Comparison of ENCODE assay signal across 8 mouse cellular contexts in the genomic region with DNA sequence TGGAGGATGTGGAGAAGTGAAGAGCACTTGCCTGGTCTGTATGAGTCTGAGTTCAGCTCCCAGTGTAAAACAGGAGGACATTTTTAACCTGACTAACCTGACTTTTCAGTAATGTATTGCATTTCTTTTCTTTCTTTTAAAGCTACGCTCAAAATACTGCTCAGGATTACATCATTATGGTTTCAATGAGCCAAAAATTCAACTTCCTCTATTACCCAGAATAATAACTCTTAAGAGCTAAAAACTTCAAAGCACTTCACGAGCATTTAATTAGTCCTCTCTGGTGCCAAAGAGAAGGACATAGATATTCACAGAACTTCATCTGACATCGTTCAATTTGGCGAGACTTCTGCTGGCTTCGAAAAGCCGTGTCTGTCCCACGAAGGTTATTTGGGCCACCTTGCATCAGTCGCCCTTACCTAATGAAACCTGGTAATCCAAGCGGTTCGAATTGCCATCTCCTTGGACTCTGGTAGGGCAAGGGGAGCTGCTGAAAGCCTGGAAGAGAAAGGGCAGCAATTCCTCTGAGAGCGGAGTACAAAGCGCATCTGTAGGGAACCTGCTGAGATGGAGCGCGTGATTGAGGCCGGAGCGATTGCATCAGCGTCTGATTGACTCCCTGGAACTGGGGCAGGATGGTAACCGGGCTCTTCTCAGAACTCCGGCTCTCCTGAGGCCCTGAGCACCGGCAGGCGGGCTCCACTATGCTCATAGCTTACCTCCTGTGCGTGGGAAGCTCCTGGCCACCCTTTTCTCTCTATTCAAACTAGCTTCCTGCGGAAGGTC. TPM values are rescaled to one million over a fixed set of nuclear protein-coding genes. Genes with fewer than 3 reads are reported as not detected.
DNase-seq lines count a peak whose midpoint lies in the region; ATAC-seq lines count a peak whose summit lies in the region.

No protein-coding gene starts in this region.

- no peaks in the 10 kb centered on the region for H3K9me3 ChIP-seq in heart, embryonic 10.5 days
- no peaks in the 10 kb centered on the region for H3K9me3 ChIP-seq in liver, embryonic 12.5 days (replicated peaks)

- H3K27ac ChIP-seq in heart, embryonic 10.5 days = no peak overlapping the region
- H3K27ac ChIP-seq in liver, embryonic 12.5 days = no peak overlapping the region

- H3K4me1 ChIP-seq in heart, embryonic 10.5 days = peaks cover 5% of the 10 kb centered on the region; the same call in 1 of the 2 replicates
- H3K4me1 ChIP-seq in liver, embryonic 12.5 days = peaks cover 27% of the 10 kb centered on the region

- peak; percentile 59 for DNase-seq in Muller cell, postnatal 12 days (ENCODE audit: inconsistent ontology term)
- peak; percentile 22 to 23 for DNase-seq in cerebellum, postnatal 10 days
- DNase-seq in heart, embryonic 10.5 days (ENCODE audit: low spot score) = no peak
- peak; percentile 55 to 61 for DNase-seq in kidney, adult 8-10 months
- DNase-seq in urinary bladder, postnatal 25 days (ENCODE audit: low spot score) = no peak

- peak overlapping the region; percentile 26; the same call in 1 of the 2 replicates for H3K4me2 ChIP-seq in liver, embryonic 12.5 days

- H3K9ac ChIP-seq in liver, embryonic 12.5 days = no peak overlapping the region

- H3K36me3 ChIP-seq in heart, embryonic 10.5 days = no peaks in the 10 kb centered on the region
- no peaks in the 10 kb centered on the region for H3K36me3 ChIP-seq in liver, embryonic 12.5 days

- H3K27me3 ChIP-seq in heart, embryonic 10.5 days (ENCODE audit: insufficient read depth, poor library complexity, severe bottlenecking) = 0 out of 2 replicates have a peak, but pooled peaks cover 3% of the 10 kb centered on the region
- H3K27me3 ChIP-seq in liver, embryonic 12.5 days (replicated peaks) = peaks cover 18% of the 10 kb centered on the region; the same call in 1 of the 2 replicates

- no peak for ATAC-seq in liver, embryonic 12.5 days
- 0 out of 2 replicates have a peak, but pooled peaks have one; percentile 31 for ATAC-seq in monocyte, adult 5-6 weeks (replicated peaks; ENCODE audit: insufficient number of reproducible peaks, low FRiP score, low TSS enrichment, poor library complexity, severe bottlenecking)
- no peak for ATAC-seq in erythroblast, adult 5-6 weeks (replicated peaks; ENCODE audit: low FRiP score, poor library complexity, severe bottlenecking)

- WGBS in heart, embryonic 10.5 days = 29% methylated on average over 23 of the region's 23 CpGs
- whole genome bisulfite sequencing in liver, embryonic 12.5 days (ENCODE audit: insufficient replicate concordance) = 41% methylated on average over 23 of the region's 23 CpGs

- H3K4me3 ChIP-seq in heart, embryonic 10.5 days = peak overlapping the region; percentile 27; the same call in 1 of the 2 replicates
- H3K4me3 ChIP-seq in liver, embryonic 12.5 days = no peak overlapping the region

RNA-seq across cellular contexts. Expression of gene Siah1a, which starts 11.4 kb away (rescaled TPM):
- 29.6 and 39.9 TPM in 2 replicates for polyA plus RNA-seq in heart, embryonic 10.5 days (2016; fragmentation: Nextera tagmentation; extraction: Ambion mirVana)
- 20.3 and 21.3 TPM in 2 replicates for polyA plus RNA-seq in liver, embryonic 12.5 days (2016; fragmentation: Nextera tagmentation; extraction: Ambion mirVana)
- 29.7 to 37.9 TPM (median 35.9 TPM) in 3 replicates for total RNA-seq in monocyte, adult 5-6 weeks (2017)
- 21.1 and 34.4 TPM in 2 replicates for total RNA-seq in erythroblast, adult 5-6 weeks (2015; ENCODE audit: low replicate concordance)
- total RNA-seq in erythroblast, adult 5-6 weeks (2017; ENCODE audit: low replicate concordance) = 32.7 and 42.7 TPM in 2 replicates

RNA-seq across cellular contexts. Expression of gene Gm10638, which starts 11.6 kb away (rescaled TPM):
- polyA plus RNA-seq in heart, embryonic 10.5 days (2016; fragmentation: Nextera tagmentation; extraction: Ambion mirVana) = 2.9 and 4.8 TPM in 2 replicates
- polyA plus RNA-seq in liver, embryonic 12.5 days (2016; fragmentation: Nextera tagmentation; extraction: Ambion mirVana) = 1.8 and 2.8 TPM in 2 replicates
- total RNA-seq in monocyte, adult 5-6 weeks (2017) = not detected in 3 replicates
- not detected in 2 replicates for total RNA-seq in erythroblast, adult 5-6 weeks (2015; ENCODE audit: low replicate concordance)
- not detected in 2 replicates for total RNA-seq in erythroblast, adult 5-6 weeks (2017; ENCODE audit: low replicate concordance)

Comparison
In these comparisons a context has a peak if more than half of its experiments do, and no peak if none do; other contexts are left out.
1. DNase-seq: peak in Muller cell, postnatal 12 days (single experiment), cerebellum, postnatal 10 days (2 of 2) and kidney, adult 8-10 months (2 of 2); none in heart, embryonic 10.5 days (single experiment) and urinary bladder, postnatal 25 days (single experiment).